Mouse (Mus musculus) neural tube, embryonic 12.5 days (tissue): ENCODE data around the gene Mapk9. TPM values are rescaled to one million over a fixed set of nuclear protein-coding genes. Genes with fewer than 3 reads are reported as not detected.

Experiments
- ATAC-seq: fragments of 200-750 bp; cut with Nextera tagmentation; 2 replicates; pipeline ENCODE4 v1.8.0; 2017; ENCODE audit warnings: low read depth, mild to moderate bottlenecking, moderate TSS enrichment, moderate library complexity; ENCODE audit not compliant: low FRiP score
- H3K27ac ChIP-seq: fragments of 300-500 bp; sonication (generic); 2 replicates; pipeline ENCODE4 v1.5.1; 2016
- H3K27me3 ChIP-seq: fragments of 300-500 bp; sonication (generic); replicated peaks from 2 replicates; pipeline ENCODE4 v1.6.1; 2016; ENCODE audit warnings: mild to moderate bottlenecking
- H3K36me3 ChIP-seq: fragments of 300-500 bp; sonication (generic); 2 replicates; pipeline ENCODE4 v1.6.1; 2016; ENCODE audit warnings: mild to moderate bottlenecking
- H3K4me1 ChIP-seq: fragments of 300-500 bp; sonication (generic); 2 replicates; pipeline ENCODE4 v1.6.1; 2016
- H3K4me2 ChIP-seq: fragments of 300-500 bp; sonication (generic); replicated peaks from 2 replicates; pipeline ENCODE4 v1.6.1; 2016; ENCODE audit warnings: mild to moderate bottlenecking
- H3K4me3 ChIP-seq: fragments of 300-500 bp; sonication (generic); 2 replicates; pipeline ENCODE4 v1.5.1; 2016
- H3K9ac ChIP-seq: fragments of 300-500 bp; sonication (generic); 2 replicates; pipeline ENCODE4 v1.6.1; 2016; ENCODE audit warnings: mild to moderate bottlenecking
- H3K9me3 ChIP-seq: fragments of 300-500 bp; sonication (generic); 2 replicates; pipeline ENCODE4 v1.6.1; 2016; ENCODE audit warnings: mild to moderate bottlenecking
- WGBS: fragments of 180-500 bp; shearing (Covaris S2); methylation state at CpG from one replicate; pipeline ENCODE4 v1.1.7; 2016; 5-methylcytosine and 5-hydroxymethylcytosine counted together
- polyA plus RNA-seq: library from polyadenylated mRNA; unstranded; fragments of >200 nt; fragmentation: Nextera tagmentation; extraction: Ambion mirVana; gene quantifications from 2 replicates; pipeline ENCODE4 v1.2.1, GENCODE M21; 2016

Mapk9 gene
- polyA plus RNA-seq, 1 experiment from 2014 or later: 58.7 TPM

DNA sequence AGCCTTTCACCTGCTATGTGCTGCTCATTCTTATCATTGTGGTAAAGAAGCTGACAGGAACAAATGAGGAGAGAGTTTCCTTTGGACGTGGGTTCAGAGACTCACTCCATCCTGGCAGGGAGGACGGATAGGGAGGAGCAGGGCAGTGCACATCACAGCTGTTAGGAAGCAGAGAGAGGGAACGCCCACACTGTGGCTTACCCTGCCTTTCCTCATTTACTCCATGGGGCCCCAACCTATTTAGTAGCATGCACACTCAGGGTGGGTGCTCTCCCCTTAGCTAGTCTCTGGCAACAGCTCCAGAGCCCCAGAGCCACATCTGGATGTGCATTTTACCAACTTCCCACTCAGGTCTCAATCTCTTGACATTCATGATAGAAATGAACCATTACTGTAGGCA lies 3.8 kb upstream of the Mapk9 start:
- H3K4me1 ChIP-seq: peaks cover 7% of the 10 kb centered on the region
- no peaks in the 10 kb centered on the region for H3K36me3 ChIP-seq
- WGBS: 59% methylated on average over 3 of the region's 3 CpGs
- no peak overlapping the region for H3K9ac ChIP-seq
- no peak overlapping the region for H3K27ac ChIP-seq
- H3K4me3 ChIP-seq: no peak overlapping the region
- no peak for ATAC-seq
- H3K9me3 ChIP-seq: no peaks in the 10 kb centered on the region
- no peak overlapping the region for H3K4me2 ChIP-seq
- H3K27me3 ChIP-seq: no peaks in the 10 kb centered on the region

- no peak overlapping the region for H3K9ac ChIP-seq
- no peaks in the 10 kb centered on the region for H3K27me3 ChIP-seq
- H3K4me2 ChIP-seq: no peak overlapping the region
- H3K9me3 ChIP-seq: no peaks in the 10 kb centered on the region
- H3K4me3 ChIP-seq: no peak overlapping the region
- H3K27ac ChIP-seq: no peak overlapping the region
- WGBS: 90% methylated on average over 10 of the region's 10 CpGs
- H3K36me3 ChIP-seq: no peaks in the 10 kb centered on the region
- H3K4me1 ChIP-seq: peaks cover 17% of the 10 kb centered on the region
- no peak for ATAC-seq
These were observed 2.2 kb upstream of the Mapk9 start for GRCm38 (mm10) chr11:49844311-49844710.

GRCm38 (mm10) chr11:49844969-49845368 lies 1.6 kb upstream of the Mapk9 start:
- H3K4me2 ChIP-seq: no peak overlapping the region

GRCm38 (mm10) chr11:49845958-49846357 lies 593 bp upstream of the Mapk9 start:
- 37% methylated on average over 11 of the region's 11 CpGs for WGBS
- H3K4me3 ChIP-seq: peak overlapping the region; percentile 91
- H3K4me1 ChIP-seq: peaks cover 17% of the 10 kb centered on the region
- H3K9me3 ChIP-seq: no peaks in the 10 kb centered on the region
- H3K4me2 ChIP-seq: peak overlapping the region; percentile 80
- peaks cover 3% of the 10 kb centered on the region; the same call in 1 of the 2 replicates for H3K36me3 ChIP-seq
- peak overlapping the region; percentile 92 for H3K9ac ChIP-seq
- no peaks in the 10 kb centered on the region for H3K27me3 ChIP-seq
- no peak overlapping the region for H3K27ac ChIP-seq
- ATAC-seq: peak; percentile 5

More at GRCm38 (mm10) chr11:49844969-49845368, 1.6 kb upstream of the Mapk9 start:
- peaks cover 17% of the 10 kb centered on the region for H3K4me1 ChIP-seq
- H3K9me3 ChIP-seq: no peaks in the 10 kb centered on the region
- no peak overlapping the region for H3K4me3 ChIP-seq
- no peak overlapping the region for H3K9ac ChIP-seq
- H3K27me3 ChIP-seq: no peaks in the 10 kb centered on the region
- no peak overlapping the region for H3K27ac ChIP-seq
- ATAC-seq: no peak
- WGBS: 62% methylated on average over 3 of the region's 3 CpGs
- no peaks in the 10 kb centered on the region; the same call in 1 of the 2 replicates for H3K36me3 ChIP-seq

DNA sequence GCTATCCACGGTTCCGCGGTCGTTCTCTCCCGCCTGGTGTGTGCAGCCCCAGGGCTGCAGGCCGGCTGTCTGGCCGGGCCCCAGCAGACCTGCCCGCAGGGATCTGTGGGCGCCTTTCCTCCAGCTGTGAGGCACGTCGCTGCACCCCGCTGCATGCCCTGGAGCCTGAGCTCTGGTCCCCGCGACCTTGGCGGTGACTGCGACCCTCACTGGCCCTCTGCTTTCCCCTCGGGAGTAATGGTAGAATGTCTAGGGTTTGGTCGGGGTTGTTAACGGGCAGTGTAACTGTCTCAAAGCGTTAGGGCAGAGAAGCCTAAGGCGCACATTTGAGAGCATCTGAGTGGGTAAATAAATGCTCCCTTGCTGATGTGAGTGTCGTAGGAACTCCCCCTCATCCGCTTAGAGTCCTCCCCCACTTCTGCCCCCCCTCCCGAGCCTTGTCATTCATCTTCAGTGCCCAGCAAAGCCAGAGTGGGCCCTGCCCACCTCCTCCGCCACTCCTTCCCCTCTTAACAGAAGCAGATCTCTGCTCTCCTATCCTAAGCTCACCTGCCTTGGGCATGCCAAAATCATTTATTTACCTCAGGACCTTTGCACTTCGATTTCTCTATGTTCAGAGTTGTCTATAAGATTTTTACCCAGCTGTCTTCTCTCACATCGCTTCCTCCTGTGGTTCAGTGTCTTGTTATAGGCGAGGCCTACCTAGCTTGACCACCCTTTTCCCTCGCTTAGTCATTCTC lies 690 bp downstream of the Mapk9 start:
- peak overlapping the region; percentile 92 for H3K9ac ChIP-seq
- no peak; the same call in 1 of the 2 replicates for ATAC-seq
- no peaks in the 10 kb centered on the region for H3K9me3 ChIP-seq
- no peaks in the 10 kb centered on the region for H3K27me3 ChIP-seq
- peak overlapping the region; percentile 80 for H3K4me2 ChIP-seq
- peak overlapping the region; percentile 62; the same call in 1 of the 2 replicates for H3K27ac ChIP-seq
- peaks cover 3% of the 10 kb centered on the region; the same call in 1 of the 2 replicates for H3K36me3 ChIP-seq
- H3K4me1 ChIP-seq: peaks cover 17% of the 10 kb centered on the region
- H3K4me3 ChIP-seq: peak overlapping the region; percentile 91
- 9% methylated on average over 29 of the region's 29 CpGs for WGBS

- peaks cover 17% of the 10 kb centered on the region for H3K4me1 ChIP-seq
- ATAC-seq: no peak
- H3K4me3 ChIP-seq: peak overlapping the region; percentile 91; the same call in 1 of the 2 replicates
- 84% methylated on average over 2 of the region's 2 CpGs for WGBS
- no peak overlapping the region for H3K27ac ChIP-seq
- H3K9ac ChIP-seq: peak overlapping the region; percentile 92
- H3K9me3 ChIP-seq: no peaks in the 10 kb centered on the region
- no peaks in the 10 kb centered on the region for H3K27me3 ChIP-seq
- H3K36me3 ChIP-seq: peaks cover 3% of the 10 kb centered on the region; the same call in 1 of the 2 replicates
- peak overlapping the region; percentile 80 for H3K4me2 ChIP-seq
These were observed 1.2 kb downstream of the Mapk9 start for GRCm38 (mm10) chr11:49847811-49848078.

GRCm38 (mm10) chr11:49848080-49848815 lies 1.7 kb downstream of the Mapk9 start:
- Histone ChIP-seq H3K4me2 (peak overlapping the region; percentile 80), H3K27ac (no peak overlapping the region), H3K4me3 (no peak overlapping the region), H3K27me3 (no peaks in the 10 kb centered on the region), H3K36me3 (peaks cover 3% of the 10 kb centered on the region; the same call in 1 of the 2 replicates), H3K9ac (no peak overlapping the region), H3K9me3 (no peaks in the 10 kb centered on the region), H3K4me1 (peaks cover 17% of the 10 kb centered on the region)
- WGBS: 78% methylated on average over 4 of the region's 4 CpGs
- ATAC-seq: no peak

GRCm38 (mm10) chr11:49850331-49850730 lies 3.8 kb downstream of the Mapk9 start:
- Histone ChIP-seq H3K4me2 (no peak overlapping the region), H3K4me3 (no peak overlapping the region), H3K9me3 (no peaks in the 10 kb centered on the region), H3K27me3 (no peaks in the 10 kb centered on the region), H3K9ac (no peak overlapping the region), H3K4me1 (peaks cover 17% of the 10 kb centered on the region), H3K36me3 (peaks cover 12% of the 10 kb centered on the region), H3K27ac (no peak overlapping the region)
- ATAC-seq: no peak
- 95% methylated on average over 7 of the region's 7 CpGs for WGBS

DNA sequence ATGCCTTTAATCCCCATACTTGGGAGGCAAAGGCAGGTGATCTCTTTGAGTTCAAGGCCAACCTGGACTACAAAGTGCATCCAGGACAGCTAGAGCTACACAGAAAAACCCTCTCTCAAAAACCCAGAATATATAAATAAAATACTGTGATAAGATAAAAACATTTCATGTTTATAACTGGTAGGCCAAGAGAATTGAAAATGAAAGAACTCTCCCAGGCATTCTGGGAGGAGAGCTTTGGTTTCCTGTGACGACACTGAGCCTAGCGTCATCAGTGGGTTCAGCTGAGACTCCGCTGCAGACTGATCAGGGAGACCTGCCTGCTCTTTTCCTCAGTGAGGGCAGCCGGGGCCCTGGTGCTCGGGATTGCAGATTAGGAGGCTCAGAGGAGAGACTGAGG lies 8.6 kb downstream of the Mapk9 start:
- H3K27me3 ChIP-seq: no peaks in the 10 kb centered on the region
- WGBS: 88% methylated on average over 5 of the region's 5 CpGs
- H3K4me3 ChIP-seq: no peak overlapping the region
- no peak overlapping the region for H3K9ac ChIP-seq
- H3K9me3 ChIP-seq: no peaks in the 10 kb centered on the region
- no peak for ATAC-seq
- no peaks in the 10 kb centered on the region for H3K4me1 ChIP-seq
- no peak overlapping the region for H3K27ac ChIP-seq
- H3K36me3 ChIP-seq: peaks cover 14% of the 10 kb centered on the region
- H3K4me2 ChIP-seq: no peak overlapping the region

- H3K27ac ChIP-seq: no peak overlapping the region
- H3K4me3 ChIP-seq: no peak overlapping the region
- no peak overlapping the region for H3K9ac ChIP-seq
- H3K4me1 ChIP-seq: no peaks in the 10 kb centered on the region
- no peaks in the 10 kb centered on the region for H3K27me3 ChIP-seq
- no peak overlapping the region for H3K4me2 ChIP-seq
- H3K36me3 ChIP-seq: peaks cover 2% of the 10 kb centered on the region
- no peak for ATAC-seq
- H3K9me3 ChIP-seq: no peaks in the 10 kb centered on the region
- 93% methylated on average over 4 of the region's 4 CpGs for WGBS
These were observed 14.6 kb downstream of the Mapk9 start for GRCm38 (mm10) chr11:49861139-49861538.

- Histone ChIP-seq H3K4me1 (no peaks in the 10 kb centered on the region), H3K36me3 (peaks cover 9% of the 10 kb centered on the region), H3K4me2 (no peak overlapping the region), H3K9me3 (no peaks in the 10 kb centered on the region), H3K4me3 (no peak overlapping the region), H3K9ac (no peak overlapping the region), H3K27me3 (no peaks in the 10 kb centered on the region), H3K27ac (no peak overlapping the region)
- ATAC-seq: no peak
These were observed 17.4 kb downstream of the Mapk9 start for GRCm38 (mm10) chr11:49863926-49864325.

DNA sequence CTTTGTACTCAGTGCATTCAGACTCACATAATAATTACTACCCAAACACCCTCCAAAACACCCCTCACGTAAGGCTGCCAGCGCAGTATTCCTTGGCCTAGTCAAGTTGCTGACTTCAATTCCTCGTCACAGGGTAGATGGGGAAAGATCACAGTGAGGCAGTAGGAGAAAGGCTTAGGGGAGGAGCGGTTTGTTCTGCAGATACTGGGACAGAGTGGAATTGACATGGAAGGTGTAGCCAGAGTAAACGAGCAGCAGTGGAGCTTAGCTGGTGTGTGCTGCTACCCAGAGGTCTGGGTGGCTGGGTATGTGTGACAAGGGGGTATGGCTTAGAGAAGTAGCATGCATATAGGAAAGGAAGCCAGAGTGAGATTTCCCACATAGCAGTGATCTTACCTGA lies 20.8 kb downstream of the Mapk9 start:
- Histone ChIP-seq H3K27me3 (no peaks in the 10 kb centered on the region), H3K4me3 (no peak overlapping the region), H3K4me2 (no peak overlapping the region), H3K9ac (no peak overlapping the region), H3K27ac (no peak overlapping the region), H3K4me1 (no peaks in the 10 kb centered on the region), H3K36me3 (peaks cover 18% of the 10 kb centered on the region), H3K9me3 (no peaks in the 10 kb centered on the region)
- WGBS: 89% methylated on average over 5 of the region's 5 CpGs
- no peak for ATAC-seq
